Mouse (Mus musculus): ENCODE results near the gene Grid1.

GRCm38 (mm10) chr14:34778760-34779159, 41.1 kb upstream of the Grid1 start:
- TF ChIP-seq CTCF (conservative IDR thresholded peaks at IDR 0.05; ENCODE audit: low read length) (no peak), NANOG (IDR thresholded peaks at IDR 0.05; ENCODE audit: borderline replicate concordance, low read length) (no peak)

Data from E14TG2a.4 (cell line).